Mouse (Mus musculus) C2C12 (cell line): ENCODE results near the gene Aff1.

Experiments used
- CEBPB ChIP-seq: IDR thresholded peaks from one replicate; pipeline ENCODE4 v1.6.1; 2011; ENCODE audit warnings: low read depth, mild to moderate bottlenecking, control low read depth, moderate library complexity
- CTCF ChIP-seq: IDR thresholded peaks from one replicate; pipeline ENCODE4 v1.5.1; 2011; ENCODE audit not compliant: control insufficient read depth, insufficient read depth, insufficient read length
- MAX ChIP-seq: IDR thresholded peaks from one replicate; pipeline ENCODE4 v1.6.1; 2011; ENCODE audit warnings: mild to moderate bottlenecking, control low read depth
- MYOD1 ChIP-seq: IDR thresholded peaks from one replicate; pipeline ENCODE4 v1.6.1; 2011; ENCODE audit warnings: low read depth; ENCODE audit not compliant: control insufficient read depth, insufficient read length
- MYOG ChIP-seq: IDR thresholded peaks from one replicate; pipeline ENCODE4 v1.6.1; 2011; ENCODE audit not compliant: control insufficient read depth, insufficient read length; ENCODE audit errors: extremely low read depth

DNA sequence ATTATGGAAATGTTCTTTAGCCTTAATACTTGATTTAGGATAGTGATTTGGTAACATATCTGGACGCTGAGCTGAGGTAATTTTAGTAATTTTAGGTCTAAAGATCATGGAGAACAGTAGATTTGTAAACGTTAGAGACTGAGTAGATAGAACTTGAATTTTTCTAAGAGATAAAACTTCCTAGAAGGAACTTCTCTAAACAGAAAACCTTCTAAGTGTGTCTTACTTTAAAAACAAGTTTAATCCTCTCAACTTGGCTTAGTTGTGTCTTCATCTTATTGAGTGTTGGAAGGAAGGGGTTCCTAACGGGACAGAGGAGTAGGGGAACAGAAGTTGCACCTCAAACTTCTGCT, 62.9 kb downstream of the Aff1 start:
- no peak for TF ChIP-seq CTCF
- no peak for TF ChIP-seq MYOD1
- no peak for TF ChIP-seq CEBPB
- no peak for TF ChIP-seq MYOG
- no peak for TF ChIP-seq MAX
